Mouse (Mus musculus): ENCODE measurements around the gene Plekha6.

Plekha6 gene

DNA sequence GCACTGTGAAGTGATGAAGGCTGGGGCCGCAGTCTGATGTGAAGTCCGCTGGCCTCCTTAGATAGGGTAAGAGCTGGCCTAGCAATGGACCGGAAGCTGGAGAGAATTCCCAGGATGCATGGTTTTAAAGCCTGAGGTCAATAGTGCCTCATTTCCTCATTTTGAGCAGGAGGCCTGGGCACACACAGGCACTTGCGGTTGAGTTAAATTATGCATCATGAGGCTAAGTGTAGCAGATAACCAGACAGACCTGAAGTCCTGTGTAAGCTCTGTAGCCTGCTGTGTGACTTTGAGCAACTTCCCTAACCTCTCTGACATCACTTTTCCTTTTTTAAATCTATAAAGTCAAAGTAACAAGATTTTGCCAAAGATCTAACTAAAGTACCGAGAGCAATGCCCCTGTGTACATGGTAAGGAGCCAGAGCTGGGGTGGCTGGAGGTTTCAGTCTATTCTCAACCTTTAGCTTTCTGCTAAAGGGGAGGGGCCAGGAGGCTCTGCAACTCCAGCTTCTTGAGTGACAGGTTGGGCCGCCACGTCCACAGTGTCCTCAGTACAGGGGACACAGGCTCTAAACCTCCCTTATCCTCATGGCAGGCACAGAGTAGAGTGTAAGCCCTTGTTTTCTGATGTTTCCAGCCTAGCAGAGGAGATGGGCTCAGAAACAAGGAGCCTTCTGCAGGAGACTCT lies 50.8 kb downstream of the Plekha6 start:
- no peak for DNase-seq (ENCODE audit: low spot score)

DNA sequence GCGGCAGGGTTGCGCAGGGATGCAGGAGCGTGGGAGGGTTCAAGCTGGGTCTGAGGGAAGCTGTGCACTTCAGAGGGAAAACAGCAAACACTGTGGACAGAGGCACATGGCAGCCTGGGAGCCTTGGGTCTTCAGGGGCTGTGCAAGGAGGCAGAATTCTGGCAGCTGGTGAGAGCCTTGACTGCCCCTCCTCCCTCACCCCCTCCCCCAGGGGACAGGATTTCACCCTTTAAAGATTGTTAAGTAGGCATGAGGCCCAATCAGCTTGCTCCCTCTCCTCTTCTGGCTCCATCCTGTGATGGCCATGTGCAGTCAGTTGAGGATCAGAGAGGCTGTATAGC lies 51.3 kb downstream of the Plekha6 start:
- DNase-seq (ENCODE audit: low spot score) = no peak

DNA sequence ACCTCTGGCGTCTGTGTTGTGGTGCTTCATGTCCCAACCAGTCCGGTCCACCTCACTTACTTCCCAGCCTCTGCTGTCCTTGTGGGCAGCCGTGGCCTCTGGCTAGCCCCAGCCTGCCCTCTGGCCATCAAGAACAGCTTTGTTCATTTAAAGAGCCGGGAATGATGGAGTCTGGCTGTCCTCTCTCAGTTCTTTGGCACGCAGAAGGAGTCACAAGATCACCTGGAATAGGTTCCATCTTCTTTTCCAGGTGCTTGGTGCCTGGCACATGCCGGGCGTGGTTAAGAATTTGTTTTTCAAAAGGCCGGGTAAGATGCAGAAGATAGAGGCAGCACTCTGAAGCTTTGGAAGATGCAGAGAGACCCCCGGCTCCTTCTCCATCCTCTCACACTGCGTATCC lies 51.7 kb downstream of the Plekha6 start:
- DNase-seq (ENCODE audit: low spot score) = no peak

DNA sequence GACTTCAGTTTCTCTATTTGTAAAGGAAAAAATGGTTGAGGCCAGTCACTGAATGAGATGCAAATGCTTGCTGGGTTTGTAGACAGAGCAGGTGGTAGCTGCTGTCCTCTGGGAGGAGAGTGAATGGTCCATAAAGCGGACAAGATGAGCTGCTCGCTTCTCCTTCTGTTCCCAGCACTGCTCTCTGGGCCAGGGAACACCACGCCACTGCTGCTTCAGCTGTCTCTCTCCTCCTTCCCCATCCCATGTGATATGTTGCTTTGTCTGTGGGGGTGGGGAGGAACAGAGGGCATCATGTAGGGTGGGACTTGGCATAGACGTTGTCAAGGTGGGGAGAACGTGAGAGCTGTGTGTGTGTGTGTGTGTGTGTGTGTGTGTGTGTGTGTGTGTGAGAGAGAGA lies 53.0 kb downstream of the Plekha6 start:
- DNase-seq (ENCODE audit: low spot score) = no peak

DNA sequence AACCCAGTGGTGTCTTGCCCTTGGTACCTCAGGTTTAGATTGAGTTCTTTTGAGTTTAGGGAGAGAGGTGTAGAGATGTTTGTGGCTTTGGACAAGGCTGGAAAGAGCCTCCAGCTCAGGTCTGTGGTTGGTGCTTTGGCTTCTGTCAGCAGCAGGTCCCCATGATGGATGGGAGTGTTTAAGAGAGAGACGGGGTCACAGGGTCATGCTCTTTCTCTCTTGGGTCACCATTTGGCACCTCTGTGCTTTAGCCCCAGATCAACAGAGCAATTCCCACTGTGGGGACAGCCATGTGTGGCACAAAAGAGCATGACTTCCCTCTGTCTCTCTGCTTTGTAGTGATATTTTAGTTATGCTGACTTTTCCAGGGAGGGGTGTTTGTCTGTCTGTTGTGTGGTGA lies 55.1 kb downstream of the Plekha6 start:
- no peak for DNase-seq (ENCODE audit: low spot score)

DNA sequence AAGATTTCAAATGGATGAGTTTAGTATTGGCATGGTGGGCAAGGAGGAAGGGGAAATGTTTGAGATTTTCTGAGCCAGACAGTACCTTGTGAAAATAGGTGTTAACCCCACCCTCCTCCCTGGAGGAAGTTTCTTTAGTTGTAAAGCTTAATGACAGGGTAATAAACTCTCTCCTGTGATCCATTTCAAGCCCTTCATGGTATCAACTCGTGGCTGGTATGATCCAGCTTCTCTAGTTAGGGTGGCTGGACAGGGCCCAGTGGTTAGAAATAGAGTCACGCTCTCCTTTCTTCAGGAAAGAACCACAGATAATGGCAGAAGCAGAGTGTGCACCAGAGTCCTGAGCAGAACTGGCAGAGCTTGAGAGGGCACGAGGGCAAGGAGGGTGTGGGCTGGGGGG lies 57.4 kb downstream of the Plekha6 start:
- DNase-seq (ENCODE audit: low spot score) = no peak

DNA sequence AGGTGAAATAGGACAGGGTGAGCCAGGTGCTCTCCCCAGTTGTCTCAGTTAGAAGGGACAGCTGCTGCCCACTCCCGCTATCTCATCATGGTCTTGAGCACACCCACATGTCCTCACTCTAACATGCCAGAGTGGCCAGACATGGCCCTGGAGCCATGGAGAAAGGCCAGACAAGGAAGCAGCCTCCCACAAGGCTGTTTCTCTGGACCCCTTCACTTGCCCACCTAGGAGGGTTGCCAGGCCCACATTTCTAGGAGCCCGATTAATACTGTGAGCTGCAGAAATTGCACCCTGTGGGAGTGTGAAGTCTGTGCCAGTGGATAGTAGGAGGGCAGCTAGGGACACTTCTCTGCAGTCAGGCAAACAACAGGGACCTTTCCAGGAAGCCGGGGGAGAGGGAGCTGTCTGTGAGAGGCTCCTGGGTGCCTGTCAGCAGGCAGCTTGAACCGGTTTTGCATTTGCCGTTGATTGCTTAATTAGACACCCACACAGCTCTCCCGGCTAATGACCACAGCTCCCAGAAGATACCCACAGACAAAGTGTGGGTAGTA lies 58.5 kb downstream of the Plekha6 start:
- no peak for DNase-seq (ENCODE audit: low spot score)

DNA sequence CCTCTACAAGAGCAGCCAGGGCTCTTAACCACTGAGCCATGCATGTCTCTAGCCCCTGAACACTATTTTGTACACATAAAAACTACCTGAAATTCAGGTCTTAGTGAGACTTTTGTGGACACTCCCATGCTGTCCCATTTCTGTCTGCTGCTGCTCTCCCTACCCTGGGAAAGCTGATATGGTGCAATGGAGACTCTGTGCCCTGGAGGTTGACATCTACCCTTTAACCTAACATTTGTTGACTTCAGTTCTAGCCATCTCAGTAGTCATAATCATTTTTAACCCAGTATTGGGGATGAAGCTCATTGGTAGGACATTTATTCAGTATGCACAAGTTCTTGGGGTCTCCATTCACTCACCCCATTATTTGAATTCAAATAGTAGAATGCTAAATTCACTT lies 60.7 kb downstream of the Plekha6 start:
- no peak for DNase-seq (ENCODE audit: low spot score)

DNA sequence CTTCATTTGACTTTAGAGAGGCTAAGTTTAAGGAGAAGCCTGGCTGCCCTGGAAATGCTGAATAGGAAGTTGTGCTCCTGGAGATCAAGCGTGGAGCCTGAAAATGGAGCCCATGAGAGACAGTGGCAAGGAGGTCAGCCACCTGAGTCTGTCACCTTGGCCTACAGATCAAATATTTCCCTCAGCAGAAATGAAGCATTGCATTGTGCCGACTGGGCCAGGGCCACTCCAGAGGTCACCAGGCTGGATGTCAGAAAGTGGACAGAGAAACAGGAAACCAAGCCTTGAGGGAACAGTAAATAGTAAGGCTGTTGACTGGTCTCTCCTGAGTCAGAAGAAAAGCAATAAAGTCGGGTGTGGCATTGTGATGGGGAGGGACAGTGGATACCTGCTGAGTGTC lies 61.1 kb downstream of the Plekha6 start:
- no peak for DNase-seq (ENCODE audit: low spot score)

DNA sequence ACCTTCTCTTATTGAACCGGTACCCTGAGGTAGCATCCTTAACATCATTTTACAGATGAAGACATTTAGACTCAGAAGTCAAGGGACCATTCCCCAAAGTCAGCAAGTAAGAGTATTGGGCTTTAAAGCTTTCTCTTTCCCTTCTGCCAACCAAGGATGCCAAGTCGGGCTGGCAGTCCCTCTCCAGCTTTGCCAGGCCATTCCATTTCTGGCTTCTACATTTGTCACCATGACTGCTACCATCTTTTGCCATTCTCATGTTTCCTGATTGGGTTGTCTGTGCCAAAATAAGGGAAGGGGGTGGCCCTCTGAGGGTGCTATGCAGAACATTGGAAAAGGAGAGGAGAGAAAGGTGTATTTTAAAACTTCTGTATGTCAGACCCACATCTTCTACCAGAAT lies 61.6 kb downstream of the Plekha6 start:
- DNase-seq (ENCODE audit: low spot score) = no peak

DNA sequence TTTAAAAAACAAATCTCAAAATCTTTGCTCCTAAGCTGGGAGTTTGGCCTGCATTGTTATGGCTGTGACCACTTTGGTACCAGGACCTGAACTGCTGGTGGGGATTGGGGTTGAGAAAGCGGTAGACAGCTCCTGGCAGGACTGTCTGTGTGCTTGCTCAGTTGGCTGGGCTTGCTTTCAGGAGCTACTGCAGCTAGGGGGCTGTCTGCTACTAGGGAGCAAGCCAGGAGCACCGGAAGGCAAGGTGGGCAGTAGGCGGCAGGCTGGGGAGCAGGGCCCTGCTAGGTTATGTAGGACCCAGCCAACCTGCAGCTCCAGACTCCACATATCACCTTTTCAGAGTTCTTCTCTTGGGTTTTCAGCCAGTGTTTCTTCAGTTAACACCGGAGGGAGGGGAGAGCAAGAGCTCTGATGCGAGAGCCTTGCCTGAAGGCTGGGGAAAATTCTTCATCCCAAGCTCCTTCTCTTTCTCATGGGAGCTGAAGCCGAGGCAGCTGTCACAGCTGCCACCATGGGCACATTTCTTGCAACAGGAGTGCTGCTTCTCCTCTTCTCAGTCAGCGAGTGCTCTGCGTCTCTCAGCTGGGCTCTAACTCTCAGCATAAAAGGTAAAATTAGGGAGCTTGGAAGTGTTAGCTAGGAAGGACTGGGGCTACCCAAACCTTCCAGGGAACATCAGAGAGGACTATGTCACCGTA lies 62.1 kb downstream of the Plekha6 start:
- no peak for DNase-seq (ENCODE audit: low spot score)

DNA sequence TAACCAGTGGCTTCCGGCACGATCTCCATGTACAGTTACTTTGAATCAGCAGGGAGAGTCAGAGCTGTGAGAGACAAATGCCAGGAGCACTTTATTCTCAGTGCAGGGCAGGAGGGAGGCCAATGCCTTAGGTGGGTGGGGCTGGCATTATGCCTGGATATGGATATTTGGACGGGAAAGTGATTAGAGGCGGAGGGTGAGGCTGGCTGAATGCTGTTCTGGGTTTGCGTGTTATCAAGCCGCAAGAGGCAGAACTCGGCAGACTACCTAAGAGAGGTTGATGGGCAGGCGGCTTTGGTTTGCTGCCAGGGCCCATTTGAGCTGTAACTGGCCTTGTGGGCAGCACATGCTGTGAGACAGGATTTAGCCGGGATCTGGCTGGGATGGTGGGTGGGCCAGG lies 62.9 kb downstream of the Plekha6 start:
- DNase-seq (ENCODE audit: low spot score) = no peak

DNA sequence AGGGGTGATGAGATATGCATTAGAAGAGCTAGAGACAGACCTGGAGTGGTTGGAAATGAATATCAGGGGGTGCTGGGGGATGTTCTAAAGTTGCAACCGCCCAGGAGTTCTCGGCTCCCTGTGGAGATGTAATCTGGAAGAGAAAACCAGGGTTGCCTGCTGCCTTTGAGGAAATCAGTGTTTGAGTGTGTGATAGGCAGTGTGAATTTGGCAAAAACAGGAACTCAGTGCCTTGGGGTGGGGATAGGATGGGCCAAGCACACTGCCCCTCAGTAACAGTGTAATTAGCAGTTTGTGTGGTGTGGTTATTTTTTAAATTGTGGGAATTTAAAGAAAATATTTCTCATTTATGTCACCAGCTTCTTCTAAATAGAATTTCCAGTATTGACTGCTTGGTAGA lies 63.4 kb downstream of the Plekha6 start:
- no peak for DNase-seq (ENCODE audit: low spot score)

DNA sequence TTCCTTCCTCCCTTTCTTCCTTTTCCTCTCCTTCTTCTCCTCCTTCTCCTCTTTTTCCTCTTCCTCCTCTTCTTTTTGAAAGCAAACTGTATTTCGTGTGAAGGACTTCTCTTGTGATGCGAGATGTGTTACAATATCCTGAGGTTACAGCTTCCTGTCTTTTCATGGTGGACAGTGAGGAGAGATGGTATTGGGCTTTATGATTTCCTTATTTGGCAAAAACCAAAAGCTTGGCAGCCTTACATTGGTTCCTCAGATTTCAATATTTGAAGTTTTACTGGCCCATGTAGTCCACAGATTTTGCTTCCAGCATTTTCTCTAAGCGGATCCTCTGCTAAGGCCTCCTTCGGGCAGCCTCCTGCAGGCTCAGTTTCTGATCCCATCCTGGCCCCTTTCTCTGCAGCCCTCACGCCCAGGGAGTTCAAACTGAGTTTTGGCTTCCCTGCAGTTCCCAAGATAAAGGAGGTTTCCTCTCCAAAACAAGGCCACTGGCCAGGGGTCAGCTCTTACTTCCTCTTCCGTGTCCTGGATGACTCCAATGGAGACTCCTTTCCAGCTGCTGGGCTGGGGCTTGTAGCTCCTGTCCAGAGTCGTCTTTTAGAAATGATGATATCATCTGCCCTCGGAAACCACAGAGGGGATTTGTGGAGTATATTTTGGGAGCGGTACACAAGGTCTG lies 64.9 kb downstream of the Plekha6 start:
- no peak for DNase-seq (ENCODE audit: low spot score)

DNA sequence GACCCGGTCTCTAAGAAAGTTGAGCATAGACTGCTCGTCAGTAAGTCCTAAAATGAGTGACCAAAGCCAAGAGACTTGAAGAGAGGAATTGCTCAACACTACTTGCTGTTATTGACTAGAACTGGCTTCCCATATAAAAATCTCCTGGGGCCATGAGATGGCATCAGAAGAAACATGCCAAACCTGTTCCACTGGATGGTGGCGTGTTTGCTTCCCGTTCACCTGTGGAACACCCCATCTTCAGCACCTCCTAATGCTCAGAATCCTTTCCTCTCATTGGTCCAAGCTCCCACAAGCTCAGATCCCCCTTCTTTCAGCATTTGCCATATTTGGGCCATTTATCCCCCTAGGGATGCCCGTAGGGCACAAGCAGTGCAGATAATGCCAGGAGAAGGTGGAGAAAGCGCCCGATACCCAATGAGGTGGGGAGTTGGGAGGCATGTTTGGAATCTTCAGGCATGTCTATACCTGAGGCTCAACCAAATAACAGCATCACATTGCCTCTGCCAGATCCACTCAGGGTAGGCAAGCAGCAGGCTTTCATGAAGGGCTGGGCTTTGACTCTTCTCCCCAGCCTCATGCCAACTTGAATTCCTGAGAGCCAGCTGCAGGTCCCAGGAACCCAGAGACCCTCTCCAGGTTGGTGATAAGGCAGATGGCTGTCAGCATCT lies 67.6 kb downstream of the Plekha6 start:
- DNase-seq (ENCODE audit: low spot score) = no peak

DNA sequence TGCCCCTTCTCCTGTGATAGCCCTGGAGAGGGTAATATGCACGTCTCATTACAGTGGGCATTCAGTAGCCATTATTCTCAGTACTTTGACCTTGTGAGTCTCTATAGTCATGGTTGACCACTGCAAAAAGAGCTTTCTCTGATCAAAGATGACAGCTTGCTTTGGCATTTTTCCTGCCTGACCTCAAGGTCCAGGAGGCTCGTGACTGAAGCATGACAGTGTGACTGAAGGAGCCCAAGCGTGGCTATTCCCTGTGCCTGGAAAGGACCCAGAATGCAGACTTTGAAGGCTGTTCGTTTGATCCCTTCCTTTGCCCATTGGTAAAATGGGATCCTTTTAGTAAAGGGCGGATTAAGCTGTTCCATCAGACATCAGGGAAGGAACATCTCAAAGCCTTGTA lies 71.9 kb downstream of the Plekha6 start:
- no peak for DNase-seq (ENCODE audit: low spot score)

DNA sequence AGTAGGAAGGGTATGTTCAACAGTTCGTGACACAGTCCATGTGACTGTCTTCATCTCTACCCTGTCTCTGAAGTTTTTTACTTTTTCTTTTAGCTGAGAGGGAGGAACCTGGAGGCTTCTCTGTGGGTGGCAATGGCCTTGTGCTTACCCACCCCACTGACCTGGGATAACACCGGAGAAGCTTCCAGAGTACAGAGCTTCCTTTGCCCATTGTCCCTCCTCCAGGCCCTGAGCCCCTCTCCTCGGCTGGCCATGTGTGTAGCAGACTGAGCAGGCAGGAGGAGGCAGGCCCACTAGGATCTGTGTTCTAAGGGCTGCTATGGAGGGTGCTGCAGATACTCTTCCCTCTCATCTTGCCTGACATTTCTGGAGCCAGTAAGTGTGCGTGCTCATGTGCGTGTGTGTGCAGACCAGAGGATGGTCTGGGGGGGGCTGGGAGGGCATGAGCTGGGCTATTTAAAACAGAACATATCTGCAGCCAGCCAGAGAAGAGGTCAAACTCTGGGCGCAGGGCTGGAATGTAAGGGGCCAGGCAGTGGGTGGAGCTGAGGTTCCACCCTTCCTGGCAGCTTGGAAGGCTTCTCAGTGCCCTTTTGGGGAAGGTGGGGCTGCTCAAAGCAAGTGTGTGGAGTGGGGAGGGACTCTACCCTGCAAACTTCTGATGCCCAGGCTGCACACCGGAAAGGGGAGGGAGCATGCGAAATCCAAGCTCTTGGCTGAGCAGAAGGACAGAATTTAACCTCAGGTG lies 72.9 kb downstream of the Plekha6 start:
- no peak for DNase-seq (ENCODE audit: low spot score)

DNA sequence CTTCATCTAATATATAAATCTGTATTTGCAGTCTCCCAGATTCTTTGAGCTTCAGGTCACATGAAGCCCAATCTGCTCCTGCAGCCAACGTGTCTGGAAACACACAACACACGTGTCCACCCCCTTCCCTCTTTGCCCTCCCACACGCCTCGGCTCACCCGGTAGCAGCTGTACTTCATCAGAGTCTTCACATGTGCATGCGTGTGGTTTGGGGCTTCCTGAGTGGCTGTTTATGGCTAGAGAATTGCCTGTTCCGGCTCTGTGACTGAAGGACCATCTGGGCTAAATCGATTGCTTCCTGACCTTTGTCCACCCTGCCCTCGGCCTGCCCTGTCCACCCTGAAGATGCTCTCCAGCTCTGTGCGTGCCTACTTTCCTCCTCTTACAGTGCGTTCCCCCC lies 73.7 kb downstream of the Plekha6 start:
- no peak for DNase-seq (ENCODE audit: low spot score)

DNA sequence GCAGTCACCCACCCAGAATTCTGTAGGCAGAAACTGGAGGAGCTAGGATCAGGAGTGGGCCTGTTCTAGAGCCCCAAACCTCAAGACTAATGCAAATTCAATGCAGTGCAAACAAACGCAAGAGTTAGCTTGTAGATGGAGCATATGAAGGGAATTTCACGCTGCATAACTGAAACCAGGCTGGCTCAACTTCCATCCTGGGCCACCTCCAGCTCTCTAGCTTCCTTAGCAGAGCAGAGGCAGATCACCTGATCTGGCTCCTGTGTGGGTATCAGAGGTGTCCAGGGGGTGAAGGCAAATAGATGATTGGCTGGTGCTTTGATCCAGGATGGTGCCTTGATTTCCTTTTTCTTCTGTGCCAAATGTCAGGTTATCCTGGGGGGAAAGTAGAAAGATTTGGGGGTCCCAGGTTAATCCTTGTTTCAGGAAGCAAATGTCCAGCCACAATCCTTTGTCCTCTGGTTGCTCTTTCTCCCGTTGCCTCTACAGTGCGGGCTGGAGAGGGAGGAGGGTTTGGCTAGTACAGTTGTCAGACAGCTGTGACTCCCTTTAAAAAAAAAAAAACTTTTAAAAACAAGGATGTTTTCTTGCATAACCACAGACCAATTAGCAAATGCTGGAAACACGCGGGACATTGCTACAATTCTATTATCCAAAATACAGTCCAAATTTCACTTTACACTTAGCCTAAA lies 75.3 kb downstream of the Plekha6 start:
- no peak for DNase-seq (ENCODE audit: low spot score)

DNA sequence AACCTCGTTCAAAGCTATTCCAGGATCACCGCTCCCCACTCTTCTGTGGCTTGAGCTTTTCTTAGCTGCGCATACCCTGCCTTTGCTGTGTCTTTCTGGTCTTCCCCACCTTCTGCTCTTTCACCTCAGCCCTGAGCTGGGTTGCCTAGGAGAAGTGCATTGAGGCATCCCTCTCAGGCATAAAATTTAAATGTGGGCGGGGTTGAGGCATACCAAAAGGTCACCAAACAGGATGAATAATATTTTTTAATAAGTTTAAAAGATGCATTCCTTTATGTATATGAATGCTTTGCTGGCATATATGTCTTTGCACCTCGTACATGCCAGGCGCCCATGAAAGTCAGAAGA lies 75.8 kb downstream of the Plekha6 start:
- DNase-seq (ENCODE audit: low spot score) = no peak

DNA sequence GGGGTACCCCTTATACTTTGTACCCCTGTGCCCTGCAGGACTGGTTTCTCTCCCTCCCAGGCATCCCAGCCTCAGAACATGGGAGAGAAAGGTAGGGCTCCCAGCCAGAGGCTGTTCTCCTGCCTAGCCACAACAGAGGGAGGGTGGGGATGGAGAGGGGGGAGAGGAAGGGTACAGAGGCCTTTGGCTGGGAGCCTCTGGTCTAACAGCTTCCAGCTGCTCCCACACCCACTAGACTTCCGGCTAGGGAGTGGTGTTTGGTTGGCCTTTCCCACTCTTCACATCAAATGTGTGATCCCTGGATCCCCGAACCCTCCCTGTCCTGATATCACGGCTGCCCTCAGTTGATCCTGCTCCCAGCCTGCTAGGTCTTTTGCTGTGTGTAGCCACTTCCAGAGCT lies 76.9 kb downstream of the Plekha6 start:
- no peak for DNase-seq (ENCODE audit: low spot score)

DNA sequence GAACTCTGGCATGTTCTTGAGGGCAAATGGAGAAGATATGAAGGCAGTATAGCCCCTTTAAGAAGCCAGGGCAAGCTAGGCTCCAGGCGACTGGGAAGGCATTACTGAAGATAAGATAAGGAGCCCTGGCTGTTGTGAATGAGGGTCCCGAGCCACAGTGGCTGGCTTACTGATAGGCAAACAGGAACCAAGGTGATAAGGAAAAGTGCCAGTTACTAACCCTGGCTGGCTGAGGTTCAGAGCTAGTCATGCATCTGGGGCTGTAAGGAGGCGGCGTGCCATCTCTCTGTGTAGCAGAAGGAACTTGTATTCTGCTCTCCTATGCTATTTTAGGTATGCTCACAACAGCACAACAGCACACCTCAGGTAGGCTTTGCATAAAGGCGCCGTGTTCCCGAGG lies 80.7 kb downstream of the Plekha6 start:
- DNase-seq (ENCODE audit: low spot score) = peak; percentile 56
